Mouse (Mus musculus): ENCODE results near the gene Chst7.
A peak's percentile ranks its signal among the peaks of the same experiment; 100 is the strongest.

The Chst7 gene

GRCm38 (mm10) chrX:20059381-20059971 is at the start of gene Chst7:
Chst7 (plus strand) TSS chrX:20059560.
- peak; percentile 74 for DNase-seq

DNA sequence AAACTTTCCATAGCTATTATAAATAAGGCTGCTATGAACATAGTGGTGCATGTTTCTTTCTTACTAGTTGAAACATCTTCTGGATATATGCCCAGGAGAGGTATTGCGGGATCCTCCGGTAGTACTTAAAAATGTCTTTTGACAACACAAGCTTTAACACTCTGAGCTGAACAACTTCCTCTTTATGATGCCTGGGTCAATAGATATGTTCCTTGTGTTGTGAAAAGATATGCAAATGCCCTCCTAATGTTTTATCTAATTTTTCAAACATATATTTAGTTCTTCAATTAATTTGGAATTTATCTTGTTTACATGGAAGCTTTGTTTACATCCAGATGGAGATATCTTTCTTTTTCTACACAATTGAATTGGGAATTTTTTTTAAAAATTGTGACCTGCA is 47.1 kb upstream of the Chst7 start:
- no peak for DNase-seq

GRCm38 (mm10) chrX:20020942-20021341 is 38.4 kb upstream of the Chst7 start:
- no peak for DNase-seq

- peak; percentile 13 for DNase-seq
These were observed 872 bp downstream of the Chst7 start for GRCm38 (mm10) chrX:20060096-20060768.

- DNase-seq: peak; percentile 30
These were observed 1.5 kb downstream of the Chst7 start for GRCm38 (mm10) chrX:20060769-20061315.

GRCm38 (mm10) chrX:20061764-20062480 is 2.6 kb downstream of the Chst7 start:
- DNase-seq: no peak

DNA sequence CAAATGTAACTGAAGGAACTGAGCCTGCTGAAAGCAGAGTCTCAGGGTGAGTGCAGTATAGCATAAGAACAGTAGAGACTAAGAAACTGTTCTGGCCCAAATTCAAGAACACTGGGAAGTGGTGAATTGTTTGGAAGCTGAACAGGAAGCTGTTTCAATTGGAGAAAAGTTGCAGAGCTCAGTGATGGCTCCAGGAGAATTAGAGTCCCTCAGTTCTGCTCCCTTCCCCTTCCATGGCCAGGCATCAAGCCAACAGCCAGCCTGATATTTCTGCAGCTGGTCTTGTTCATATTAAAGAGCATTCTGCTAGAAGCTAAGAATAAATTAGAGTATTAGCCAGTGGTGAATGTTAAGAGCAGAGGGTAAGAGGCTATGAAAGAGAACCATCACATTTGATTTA is 7.3 kb downstream of the Chst7 start:
- no peak for DNase-seq

DNA sequence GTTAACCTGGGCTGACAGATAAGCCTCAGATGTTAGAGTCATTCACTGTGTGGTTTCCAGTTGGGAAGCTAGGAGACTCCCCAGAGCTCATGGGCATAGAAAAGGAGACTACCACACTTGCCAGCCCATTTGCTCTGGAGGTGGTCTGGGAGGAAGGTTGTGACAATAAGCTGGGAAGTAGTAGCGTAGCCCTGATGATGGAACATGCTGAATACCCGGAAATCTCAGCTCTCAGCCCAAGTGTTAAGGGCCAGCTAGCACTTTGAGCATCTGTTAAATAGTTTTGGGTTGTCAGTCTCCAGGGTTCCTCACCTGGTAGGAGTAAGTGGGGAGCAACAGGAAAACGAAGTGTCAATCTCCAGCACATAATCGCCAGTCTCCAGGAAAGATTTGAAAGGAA is 10.8 kb downstream of the Chst7 start:
- DNase-seq: no peak

DNA sequence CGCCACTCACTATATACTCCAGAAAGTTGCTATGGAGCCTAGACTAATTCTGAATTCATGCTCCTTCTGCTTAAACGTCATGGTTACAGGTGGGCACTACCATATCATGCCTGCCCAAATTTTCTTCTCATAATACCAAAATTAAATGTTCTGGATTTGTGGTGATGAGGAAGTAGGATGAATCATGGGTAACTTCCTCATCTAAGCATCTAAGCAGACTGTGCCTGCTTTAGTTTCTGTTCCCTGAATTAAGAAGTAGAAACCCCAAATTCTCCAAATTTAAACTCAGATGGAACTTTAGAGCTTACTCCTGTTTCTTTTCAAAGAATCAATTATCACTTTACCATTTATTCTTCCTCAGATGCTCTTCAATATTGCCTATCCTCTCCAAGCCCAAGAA is 58.4 kb downstream of the Chst7 start:
- DNase-seq: no peak

GRCm38 (mm10) chrX:20125481-20125880 is 66.1 kb downstream of the Chst7 start:
- no peak for DNase-seq

DNA sequence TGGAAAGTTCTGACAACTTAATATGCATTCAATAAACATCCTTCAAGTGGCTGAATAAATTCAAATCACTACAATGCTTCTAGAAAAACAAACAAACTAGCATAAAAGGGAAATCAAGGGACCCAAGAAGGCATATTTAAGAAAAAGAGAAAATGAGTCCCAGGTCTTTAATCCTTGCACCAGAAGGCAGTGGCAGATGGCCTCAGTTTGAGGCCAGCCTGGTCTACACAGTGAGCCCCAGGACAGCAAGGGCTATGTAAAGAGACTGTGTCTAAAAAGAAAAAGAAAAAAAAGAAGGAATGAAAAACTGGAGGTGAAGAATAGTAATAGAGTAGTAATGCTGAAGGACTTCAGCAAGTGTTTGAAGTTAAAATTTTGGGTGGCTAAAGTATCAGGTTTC is 69.6 kb downstream of the Chst7 start:
- no peak for DNase-seq

GRCm38 (mm10) chrX:20129466-20129865 is 70.1 kb downstream of the Chst7 start:
- DNase-seq: no peak

Data from kidney, adult 18-20 months (tissue).